Mouse (Mus musculus): ENCODE measurements around the gene Aagab. TPM values are rescaled to one million over a fixed set of nuclear protein-coding genes. Genes with fewer than 3 reads are reported as not detected.
A peak's percentile ranks its signal among the peaks of the same experiment; 100 is the strongest.

The Aagab gene
- total RNA-seq, 2 experiments from 2014 or later = 60.3 to 61.0 TPM

DNA sequence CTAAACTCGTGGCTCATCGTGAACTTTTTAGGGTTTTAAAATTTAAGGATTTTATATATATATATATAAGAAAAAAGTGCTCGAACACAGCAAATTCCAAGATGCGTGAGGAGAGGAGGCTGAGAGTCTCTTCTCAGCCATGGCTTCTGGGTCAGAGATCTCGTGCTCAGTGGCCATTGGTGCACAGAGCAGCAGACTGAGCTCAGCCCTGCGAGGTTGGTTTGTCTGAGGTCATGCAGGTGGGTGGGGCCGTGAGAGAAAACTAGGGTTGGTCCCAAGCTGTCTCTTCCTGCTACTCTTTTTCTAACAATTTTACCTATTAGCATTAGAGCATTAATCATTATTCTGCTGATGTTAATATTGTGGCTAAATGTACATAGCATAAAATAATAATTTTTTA, 30.9 kb downstream of the Aagab start:
- Histone ChIP-seq H3K4me3 (no peak overlapping the region), H3K27ac (peak overlapping the region; percentile 84)
- no peak for TF ChIP-seq CTCF (conservative IDR thresholded peaks at IDR 0.05)
- DNase-seq (ENCODE audit: low spot score in 2 of 2) = no peak

DNA sequence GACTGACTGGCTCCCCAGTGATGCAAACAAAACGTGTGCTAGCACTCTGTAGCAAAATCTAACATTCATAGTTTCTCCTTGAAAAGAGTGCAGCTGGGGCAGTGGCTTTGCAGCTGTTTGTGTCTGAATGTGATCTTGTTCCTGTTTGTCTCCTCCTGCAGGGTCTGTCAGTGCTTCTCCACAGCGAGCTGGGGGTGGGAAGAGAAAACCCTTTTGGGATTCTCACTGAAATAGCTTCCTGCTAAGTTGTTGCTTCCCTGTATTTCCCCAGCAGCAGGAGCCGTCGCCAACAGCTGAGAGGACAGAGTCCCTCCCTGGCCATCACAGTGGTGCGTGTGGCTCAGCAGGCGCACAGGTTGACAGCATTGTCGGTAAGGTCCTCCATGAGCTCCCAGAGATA, 33.7 kb downstream of the Aagab start:
- Histone ChIP-seq H3K4me3 (no peak overlapping the region), H3K27ac (peak overlapping the region; percentile 39; the same call in 1 of the 2 replicates)
- DNase-seq (ENCODE audit: low spot score in 2 of 2) = no peak
- no peak for TF ChIP-seq CTCF (conservative IDR thresholded peaks at IDR 0.05)

DNA sequence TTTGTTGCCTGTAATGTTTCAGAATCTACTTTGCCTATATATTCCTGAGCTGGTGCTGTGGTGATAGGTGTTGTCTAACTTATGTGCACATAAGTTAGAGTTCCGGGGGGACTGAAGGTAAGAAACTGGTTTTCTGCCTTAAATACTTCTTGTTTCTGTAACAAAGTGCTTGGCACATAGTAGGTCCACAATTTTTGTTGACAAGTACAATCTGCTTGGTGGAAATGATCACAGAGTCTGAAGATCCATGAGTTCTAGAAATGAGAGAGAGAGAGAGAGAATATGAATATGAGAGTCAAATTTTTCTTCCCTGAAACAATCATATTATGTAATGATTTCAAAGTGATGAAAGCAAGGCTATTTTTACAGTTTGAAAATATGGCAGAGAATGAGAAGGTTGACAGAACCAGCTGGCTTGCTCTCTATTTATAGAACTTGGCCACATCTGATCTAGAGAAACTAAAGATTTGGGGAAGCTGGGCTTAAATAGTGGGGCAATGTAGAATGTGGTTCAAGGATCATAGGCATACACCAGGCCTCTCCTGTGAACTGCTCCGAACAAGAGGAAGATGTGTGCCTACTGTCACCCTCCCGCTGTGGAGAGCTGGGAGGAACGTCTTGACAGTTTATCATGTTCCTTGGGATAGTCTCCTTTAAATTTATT, 39.7 kb downstream of the Aagab start:
- DNase-seq (ENCODE audit: low spot score in 2 of 2) = peak in 1 of 2 experiments; percentile 46
- peak overlapping the region; percentile 86 for H3K27ac ChIP-seq
- H3K4me3 ChIP-seq = no peak overlapping the region
- TF ChIP-seq CTCF (conservative IDR thresholded peaks at IDR 0.05) = no peak

DNA sequence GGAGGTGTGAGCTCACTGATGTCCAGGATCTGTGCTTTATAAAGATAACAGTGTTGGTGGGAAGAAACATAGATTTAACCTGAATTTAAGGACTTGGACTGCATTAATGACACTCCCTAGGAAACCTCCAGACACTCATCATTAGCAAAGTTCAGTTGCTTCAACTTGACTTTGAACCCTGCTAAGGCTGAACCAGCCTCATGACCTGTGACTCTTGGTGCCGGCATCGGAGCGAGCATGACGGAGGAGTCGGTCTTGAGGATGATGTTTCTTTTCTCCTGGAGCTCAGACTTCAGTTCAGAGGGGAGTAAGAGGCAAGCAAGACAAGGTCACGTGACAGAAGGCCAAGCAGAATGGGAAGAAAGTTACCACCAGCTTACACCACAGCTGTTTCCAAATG, 41.6 kb downstream of the Aagab start:
- no peak for TF ChIP-seq CTCF (conservative IDR thresholded peaks at IDR 0.05)
- no peak for DNase-seq (ENCODE audit: low spot score in 2 of 2)
- no peak overlapping the region for H3K27ac ChIP-seq

DNA sequence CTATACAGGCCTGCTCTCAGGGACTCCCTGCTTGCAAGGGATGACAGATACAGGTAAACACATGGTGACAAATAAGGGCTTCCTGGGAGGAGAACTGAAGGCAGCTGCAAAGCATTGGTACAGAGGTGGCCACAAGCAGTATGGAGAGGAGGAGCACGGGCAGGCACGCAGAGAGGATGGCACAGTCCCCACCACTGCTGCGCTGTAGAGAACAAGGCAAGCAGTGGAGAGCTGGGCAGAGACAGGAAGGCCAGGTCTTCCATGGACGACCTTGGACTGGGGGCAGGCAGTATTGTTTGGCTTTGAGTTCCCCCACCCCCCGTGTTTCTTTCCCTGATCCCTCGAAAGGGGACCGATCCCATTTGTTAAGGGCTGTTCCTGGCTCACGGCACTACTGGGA, 42.6 kb downstream of the Aagab start:
- TF ChIP-seq CTCF (conservative IDR thresholded peaks at IDR 0.05) = no peak
- DNase-seq (ENCODE audit: low spot score in 2 of 2) = no peak
- H3K4me3 ChIP-seq = no peak overlapping the region
- H3K27ac ChIP-seq = peak overlapping the region; percentile 39

More for the DNA sequence above, 41.6 kb downstream of the Aagab start:
- H3K4me3 ChIP-seq = no peak overlapping the region

DNA sequence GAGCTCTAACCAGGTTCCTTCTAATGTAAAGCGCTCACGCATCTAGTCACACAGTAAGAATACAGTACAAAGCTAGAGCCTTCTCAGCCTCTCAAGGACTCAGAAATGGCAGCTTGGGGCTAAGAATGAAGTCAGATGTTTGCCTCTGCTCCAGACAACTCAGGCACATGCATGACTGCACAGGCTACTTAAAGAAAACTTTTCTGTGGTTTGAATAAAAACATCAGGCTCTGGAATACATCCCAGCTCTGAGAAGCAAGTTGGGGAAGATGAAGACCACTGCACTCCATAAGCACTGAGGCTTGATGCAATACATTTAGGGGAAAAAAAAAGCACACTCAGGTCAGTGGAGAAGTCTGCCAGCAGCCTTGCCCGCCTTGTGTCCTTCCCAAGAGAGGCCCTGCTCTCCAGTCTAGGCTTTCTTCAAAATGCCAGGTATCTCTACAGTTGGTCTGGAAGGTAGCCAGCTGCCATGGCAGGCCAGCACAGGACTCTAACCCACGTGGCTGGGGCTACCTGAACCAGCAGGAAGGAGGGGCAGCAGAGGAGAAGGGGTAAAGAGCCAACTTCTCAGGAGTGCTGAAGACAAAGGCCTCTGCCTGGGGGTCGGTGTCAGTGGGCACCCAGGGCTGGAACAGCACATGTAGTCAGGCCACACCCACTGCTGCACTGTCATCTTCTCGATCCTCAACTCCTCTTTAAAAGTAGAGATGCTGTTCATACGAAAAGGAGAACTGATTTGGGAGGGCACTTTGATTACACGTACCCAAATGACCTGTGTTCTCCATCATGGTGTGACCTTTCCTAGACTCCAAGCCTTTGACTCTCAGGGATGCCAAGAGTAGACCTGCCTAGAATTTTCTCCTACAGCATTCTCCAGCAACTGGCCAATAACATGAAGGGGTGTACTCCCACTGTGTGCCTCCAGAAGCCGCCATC, 45.4 kb downstream of the Aagab start:
- TF ChIP-seq CTCF (conservative IDR thresholded peaks at IDR 0.05) = no peak; the same call in 1 of the 2 replicates
- Histone ChIP-seq H3K27ac (peak overlapping the region; percentile 81), H3K4me3 (no peak overlapping the region)
- no peak for DNase-seq (ENCODE audit: low spot score in 2 of 2)

DNA sequence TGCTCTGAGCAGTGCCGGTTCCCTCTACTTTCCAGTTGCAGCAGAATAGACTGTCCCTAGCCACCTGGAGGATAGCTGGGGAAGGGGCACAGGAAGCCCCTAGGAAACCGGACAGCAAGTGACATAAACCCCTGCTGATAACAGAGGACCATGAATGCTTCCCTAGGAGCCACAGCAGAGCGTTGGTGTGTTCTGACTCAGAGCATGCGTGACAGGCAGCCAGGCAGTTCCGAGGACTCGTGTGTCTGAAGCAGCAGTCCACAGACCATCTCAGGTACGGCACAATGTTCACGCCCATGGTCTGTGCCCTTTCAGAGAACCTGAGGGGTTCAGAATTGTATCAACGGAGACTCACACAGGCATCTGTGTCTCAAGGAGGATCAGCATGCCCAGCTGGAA, 46.1 kb downstream of the Aagab start:
- Histone ChIP-seq H3K27ac (peak overlapping the region; percentile 81), H3K4me3 (no peak overlapping the region)
- peak; percentile 31 for TF ChIP-seq CTCF (conservative IDR thresholded peaks at IDR 0.05)
- DNase-seq (ENCODE audit: low spot score in 2 of 2) = no peak

DNA sequence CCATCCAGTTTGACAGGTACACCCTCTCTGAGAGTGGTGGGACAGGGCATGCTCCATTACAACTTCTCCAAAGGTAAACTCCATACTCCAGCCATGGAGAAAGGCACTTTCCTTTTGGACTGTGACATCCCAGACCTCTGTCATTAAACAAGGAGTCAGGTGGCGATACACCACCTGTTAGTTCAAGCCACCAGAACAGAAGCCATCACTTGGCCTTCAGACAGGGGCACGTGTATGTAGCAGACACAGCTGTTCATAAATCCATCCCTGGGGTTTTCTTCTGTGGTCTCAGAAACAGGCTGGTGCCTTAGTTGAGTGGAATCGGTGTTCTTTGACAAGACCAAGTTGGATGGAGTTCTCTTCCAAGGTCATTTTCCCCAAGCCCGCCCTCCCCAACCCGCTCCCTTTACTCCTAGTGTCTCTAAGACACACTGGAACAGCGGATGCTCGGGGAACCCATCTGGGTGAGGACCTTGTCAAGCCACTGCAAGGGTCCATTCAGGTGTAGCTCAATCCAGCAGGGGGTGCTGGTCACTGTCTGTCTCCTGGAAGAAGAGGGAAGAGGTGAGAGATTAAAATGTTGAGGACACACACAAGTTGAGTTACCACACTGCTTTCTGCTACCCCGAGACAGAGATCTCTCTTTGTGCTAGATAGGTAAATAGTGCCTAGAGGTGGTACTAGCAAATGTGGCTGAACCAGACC, 47.5 kb downstream of the Aagab start:
- no peak overlapping the region for H3K4me3 ChIP-seq
- peak overlapping the region; percentile 81 for H3K27ac ChIP-seq
- TF ChIP-seq CTCF (conservative IDR thresholded peaks at IDR 0.05) = peak; percentile 67
- DNase-seq (ENCODE audit: low spot score in 2 of 2) = no peak

DNA sequence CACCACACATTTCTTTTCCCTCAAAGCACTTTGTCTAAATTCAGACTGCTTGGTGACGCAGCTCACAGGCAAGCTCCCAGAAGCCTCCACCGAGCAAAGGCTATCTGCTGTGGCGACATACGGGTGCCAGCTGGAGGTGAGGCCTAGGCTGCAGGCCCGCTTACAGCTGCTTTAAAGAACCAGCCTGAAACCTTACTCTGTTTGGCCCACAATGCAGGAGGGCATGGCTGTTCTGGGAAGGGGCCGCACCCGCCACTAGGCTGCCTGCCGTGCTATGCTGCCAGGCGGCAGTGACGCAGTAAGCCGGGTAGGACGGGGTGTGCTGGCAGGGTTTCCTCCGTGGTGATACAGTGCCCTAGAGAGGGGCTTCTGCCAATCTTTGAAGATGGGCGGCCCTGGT, 48.4 kb downstream of the Aagab start:
- DNase-seq (ENCODE audit: low spot score in 2 of 2) = peak; percentile 32 to 42
- Histone ChIP-seq H3K27ac (peak overlapping the region; percentile 81), H3K4me3 (no peak overlapping the region)
- no peak; the same call in 1 of the 2 replicates for TF ChIP-seq CTCF (conservative IDR thresholded peaks at IDR 0.05)

DNA sequence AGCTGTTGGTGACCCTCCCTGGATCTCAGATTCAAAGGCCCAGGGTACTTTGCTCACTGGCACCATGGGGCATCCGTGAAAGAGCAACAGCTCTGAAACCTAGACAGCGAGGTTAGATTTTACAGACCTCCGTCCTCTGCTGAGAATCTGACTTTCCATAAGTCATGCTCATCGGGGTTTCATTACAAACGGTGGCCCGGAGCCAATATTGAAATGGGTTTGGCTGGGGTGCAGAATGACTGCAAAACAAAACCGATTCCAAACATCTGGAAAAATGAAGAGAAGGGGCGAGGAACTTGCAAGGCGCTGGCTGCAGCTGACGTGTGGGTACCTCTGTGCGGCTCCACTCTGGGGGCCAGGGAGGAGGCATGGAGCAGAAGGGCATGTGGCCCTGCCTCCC, 49.1 kb downstream of the Aagab start:
- no peak for DNase-seq (ENCODE audit: low spot score in 2 of 2)
- no peak for TF ChIP-seq CTCF (conservative IDR thresholded peaks at IDR 0.05)
- Histone ChIP-seq H3K27ac (peak overlapping the region; percentile 81), H3K4me3 (no peak overlapping the region)

DNA sequence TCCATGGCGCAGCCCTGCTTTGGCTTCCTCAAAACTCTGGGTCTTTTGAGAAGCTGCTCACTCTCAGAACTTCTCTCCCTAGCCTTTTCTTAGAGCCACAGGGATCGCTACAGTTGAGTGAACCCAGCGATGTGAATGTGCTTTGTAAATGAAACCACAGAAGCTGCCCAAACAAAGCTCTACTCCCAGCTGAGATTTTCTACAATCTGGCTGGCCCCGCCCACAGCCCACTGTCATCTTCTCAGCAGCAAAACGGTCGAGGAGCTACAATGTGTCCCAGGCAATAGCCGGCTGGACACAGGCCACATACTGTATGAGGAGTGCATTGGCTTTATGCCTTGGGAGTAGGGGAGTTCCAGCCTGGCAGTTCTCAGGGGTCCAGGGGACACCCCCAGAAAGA, 51.2 kb downstream of the Aagab start:
- Histone ChIP-seq H3K27ac (peak overlapping the region; percentile 28; the same call in 1 of the 2 replicates), H3K4me3 (no peak overlapping the region)
- no peak for DNase-seq (ENCODE audit: low spot score in 2 of 2)
- TF ChIP-seq CTCF (conservative IDR thresholded peaks at IDR 0.05) = no peak

DNA sequence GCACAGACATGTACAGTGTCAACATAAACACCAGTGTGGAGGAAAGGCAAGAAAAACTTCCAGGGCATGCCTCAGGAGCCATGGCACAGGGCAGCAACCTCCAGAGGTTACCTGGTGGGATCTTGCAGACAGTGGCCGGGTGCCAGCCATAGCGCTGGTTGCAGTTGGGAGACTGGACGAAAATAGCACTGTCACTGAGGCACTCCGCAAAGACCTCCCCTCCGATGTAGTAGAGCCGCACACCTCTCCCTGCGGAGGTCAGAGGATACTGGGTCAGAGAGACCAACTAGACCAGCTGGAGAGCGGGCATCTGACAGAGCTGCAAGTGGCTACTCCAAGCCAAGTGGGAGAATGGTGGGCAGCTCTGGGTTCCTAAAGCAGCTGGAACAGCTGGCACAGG, 52.1 kb downstream of the Aagab start:
- peak overlapping the region; percentile 7; the same call in 1 of the 2 replicates for H3K27ac ChIP-seq
- no peak for TF ChIP-seq CTCF (conservative IDR thresholded peaks at IDR 0.05)
- H3K4me3 ChIP-seq = no peak overlapping the region
- DNase-seq (ENCODE audit: low spot score in 2 of 2) = no peak

DNA sequence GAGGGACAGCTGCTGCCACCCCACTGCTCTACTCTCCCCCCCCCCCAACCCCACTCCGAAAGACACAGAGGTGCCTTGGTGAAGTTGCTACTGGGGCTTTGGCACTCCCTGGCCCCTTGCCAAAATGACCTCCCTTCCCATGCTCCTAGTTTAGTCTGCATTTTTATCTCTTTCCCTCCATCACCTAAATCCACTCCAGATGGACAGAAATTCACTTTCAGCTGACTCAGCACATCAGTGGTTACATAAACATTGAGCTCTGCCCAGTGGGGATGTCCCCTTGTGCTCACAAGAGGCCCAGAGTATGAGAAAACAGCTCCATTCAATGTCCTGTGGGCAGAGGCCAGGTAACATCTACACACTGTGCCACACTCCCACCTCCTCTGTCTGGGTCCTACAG, 52.6 kb downstream of the Aagab start:
- no peak overlapping the region for H3K27ac ChIP-seq
- H3K4me3 ChIP-seq = no peak overlapping the region
- no peak for DNase-seq (ENCODE audit: low spot score in 2 of 2)
- TF ChIP-seq CTCF (conservative IDR thresholded peaks at IDR 0.05) = no peak
